Mouse (Mus musculus) heart, adult 2 months (tissue): ENCODE data around the gene Akap10.

Source experiments
- CTCF ChIP-seq: fragments of 200-600 bp; IDR thresholded peaks from 2 replicates; pipeline ENCODE4 v1.8.1; 2022; ENCODE audit warnings: antibody characterized with exemption, mild to moderate bottlenecking, moderate library complexity
- EP300 ChIP-seq: fragments of 200-500 bp; IDR thresholded peaks from 2 replicates; pipeline ENCODE4 v1.6.1; 2011; ENCODE audit warnings: low read depth, low read length, control low read depth; ENCODE audit not compliant: insufficient read depth
- POLR2A ChIP-seq: fragments of 200-500 bp; IDR thresholded peaks from 2 replicates; pipeline ENCODE4 v1.6.1; 2011; ENCODE audit warnings: mild to moderate bottlenecking, low read depth, low read length, control low read depth; ENCODE audit not compliant: insufficient read depth

- TF ChIP-seq CTCF (no peak), POLR2A (no peak), EP300 (no peak)
These were observed 30.0 kb upstream of the Akap10 start for GRCm38 (mm10) chr11:61960096-61960495.
